Mouse (Mus musculus) embryonic facial prominence, embryonic 10.5 days (tissue): ENCODE results near the gene Acvr2b. TPM values are rescaled to one million over a fixed set of nuclear protein-coding genes. Genes with fewer than 3 reads are reported as not detected.

ENCODE experiments used
- DNase-seq: peaks from one replicate; pipeline ENCODE4 v3.0.0-alpha.2; 2017; ENCODE audit warnings: low spot score
- H3K27ac ChIP-seq: fragments of 300-500 bp; sonication (generic); replicated peaks from 2 replicates; pipeline ENCODE4 v1.5.1; 2016; ENCODE audit warnings: mild to moderate bottlenecking
- H3K27me3 ChIP-seq: fragments of 300-500 bp; sonication (generic); replicated peaks from 2 replicates; pipeline ENCODE4 v1.6.1; 2016; ENCODE audit warnings: low read depth, mild to moderate bottlenecking; ENCODE audit not compliant: poor library complexity, severe bottlenecking
- H3K36me3 ChIP-seq: fragments of 300-500 bp; sonication (generic); replicated peaks from 2 replicates; pipeline ENCODE4 v1.6.1; 2016; ENCODE audit warnings: mild to moderate bottlenecking, moderate library complexity
- H3K4me1 ChIP-seq: fragments of 300-500 bp; sonication (generic); 2 replicates; pipeline ENCODE4 v1.6.1; 2016
- H3K4me3 ChIP-seq: fragments of 300-500 bp; sonication (generic); 2 replicates; pipeline ENCODE4 v1.5.1; 2016; ENCODE audit warnings: mild to moderate bottlenecking, moderate library complexity
- H3K9me3 ChIP-seq: fragments of 300-500 bp; sonication (generic); 2 replicates; pipeline ENCODE4 v1.6.1; 2016; ENCODE audit warnings: mild to moderate bottlenecking
- WGBS: fragments of 180-500 bp; shearing (Covaris S2); methylation state at CpG from one replicate; pipeline ENCODE4 v1.1.7; 2016; 5-methylcytosine and 5-hydroxymethylcytosine counted together
- polyA plus RNA-seq: library from polyadenylated mRNA; unstranded; fragments of >200 nt; fragmentation: Nextera tagmentation; extraction: Ambion mirVana; gene quantifications from 2 replicates; pipeline ENCODE4 v1.2.1, GENCODE M21; 2016

Acvr2b gene
- polyA plus RNA-seq, 1 experiment from 2014 or later, result 78.6 TPM

GRCm38 (mm10) chr9:119481612-119482011, 79.7 kb downstream of the Acvr2b start:
- H3K4me1 ChIP-seq, result peaks cover 23% of the 10 kb centered on the region
- 82% methylated on average over 4 of the region's 4 CpGs for WGBS
- no peak for DNase-seq
- no peak overlapping the region for H3K27ac ChIP-seq
- no peaks in the 10 kb centered on the region for H3K27me3 ChIP-seq
- H3K4me3 ChIP-seq, result no peak overlapping the region
- H3K36me3 ChIP-seq, result no peaks in the 10 kb centered on the region
- H3K9me3 ChIP-seq, result no peaks in the 10 kb centered on the region

GRCm38 (mm10) chr9:119483554-119484353, 81.8 kb downstream of the Acvr2b start:
- no peak overlapping the region for H3K27ac ChIP-seq
- no peaks in the 10 kb centered on the region for H3K36me3 ChIP-seq
- 55% methylated on average over 23 of the region's 23 CpGs for WGBS
- H3K9me3 ChIP-seq, result no peaks in the 10 kb centered on the region
- H3K4me1 ChIP-seq, result peaks cover 20% of the 10 kb centered on the region
- H3K4me3 ChIP-seq, result no peak overlapping the region
- no peaks in the 10 kb centered on the region for H3K27me3 ChIP-seq
- DNase-seq, result no peak

- Histone ChIP-seq H3K36me3 (no peaks in the 10 kb centered on the region), H3K27ac (no peak overlapping the region), H3K4me1 (peaks cover 15% of the 10 kb centered on the region), H3K9me3 (no peaks in the 10 kb centered on the region), H3K27me3 (no peaks in the 10 kb centered on the region), H3K4me3 (no peak overlapping the region)
- no peak for DNase-seq
- whole genome bisulfite sequencing, result 68% methylated on average over 9 of the region's 9 CpGs
These were observed 82.5 kb downstream of the Acvr2b start for GRCm38 (mm10) chr9:119484420-119484819.

Other genes with a start within 250 kb of the Acvr2b start
- gene Acaa1b, start 245.0 kb upstream of the Acvr2b start, polyA plus RNA-seq, result 1.5 and 1.6 TPM in 2 replicates
- not detected in 2 replicates for gene Gm47289, start 243.0 kb upstream of the Acvr2b start, polyA plus RNA-seq
- gene Slc22a13, start 193.0 kb upstream of the Acvr2b start, polyA plus RNA-seq, result not detected in 2 replicates
- gene Oxsr1, start 79.7 kb upstream of the Acvr2b start, polyA plus RNA-seq, result 12.1 and 12.3 TPM in 2 replicates
- 75.2 and 76.8 TPM in 2 replicates for gene Acaa1a, start 62.4 kb upstream of the Acvr2b start, polyA plus RNA-seq
- gene Myd88, start 60.7 kb upstream of the Acvr2b start, polyA plus RNA-seq, result 8.3 and 9.9 TPM in 2 replicates
- 9.3 and 9.8 TPM in 2 replicates for gene Xylb, start 44.7 kb upstream of the Acvr2b start, polyA plus RNA-seq
- gene Slc22a14, start 36.6 kb upstream of the Acvr2b start, polyA plus RNA-seq, result not detected in 2 replicates
- gene Exog, start 42.8 kb downstream of the Acvr2b start, polyA plus RNA-seq, result 44.2 and 45.3 TPM in 2 replicates
- gene Scn5a, start 176.9 kb downstream of the Acvr2b start, polyA plus RNA-seq, result 1.2 and 1.5 TPM in 2 replicates